Mouse (Mus musculus): Measurements from ENCODE around the gene Inka2.

The Inka2 gene

DNA sequence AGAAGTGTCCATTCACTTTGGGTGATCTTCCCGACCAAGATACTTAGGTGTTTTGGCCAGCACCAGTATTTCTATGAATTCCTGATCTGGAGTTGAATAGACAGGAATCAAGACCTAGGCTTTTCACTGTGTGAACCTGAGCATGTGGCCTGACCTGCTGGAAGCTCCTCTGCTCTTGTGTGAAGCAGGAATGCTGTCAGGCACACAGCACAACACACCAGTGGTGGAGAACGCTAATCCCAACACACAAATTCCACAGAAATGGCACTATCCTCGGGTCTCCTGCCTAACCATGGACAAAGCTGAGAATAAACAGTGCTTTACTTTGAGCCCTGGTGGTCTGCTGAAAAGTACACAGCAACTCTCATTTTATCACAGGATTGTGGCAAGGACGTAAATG, 16.1 kb downstream of the Inka2 start:
- DNase-seq (ENCODE audit: low read depth in 1 of 2, low spot score in 2 of 2), result no peak

- no peak for DNase-seq (ENCODE audit: low read depth in 1 of 2, low spot score in 2 of 2)
Observed at GRCm38 (mm10) chr3:105721681-105722201, 17.3 kb downstream of the Inka2 start.

DNA sequence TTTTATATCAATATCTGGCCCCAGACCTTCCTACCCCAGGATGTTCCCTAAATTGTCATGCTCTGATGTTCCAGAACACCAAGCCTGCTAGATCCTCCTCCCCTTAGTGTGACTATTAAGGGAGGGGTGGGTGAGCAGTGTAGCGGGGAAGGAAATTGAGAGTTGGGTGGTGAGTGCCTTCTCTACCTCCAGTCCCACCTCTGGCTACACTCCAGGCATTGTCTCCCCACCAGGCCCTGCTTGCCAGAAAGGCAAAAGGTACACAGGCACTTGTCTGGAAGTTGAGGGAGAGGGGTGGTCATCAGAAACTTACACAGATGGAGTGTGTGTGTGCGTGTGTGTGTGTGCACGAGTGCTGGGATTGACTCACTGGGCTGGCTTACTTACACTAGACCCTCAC, 18.1 kb downstream of the Inka2 start:
- DNase-seq (ENCODE audit: low read depth in 1 of 2, low spot score in 2 of 2), result no peak

GRCm38 (mm10) chr3:105726037-105726436, 21.6 kb downstream of the Inka2 start:
- DNase-seq (ENCODE audit: low read depth in 1 of 2, low spot score in 2 of 2), result no peak

GRCm38 (mm10) chr3:105732360-105732759, 28.0 kb downstream of the Inka2 start:
- DNase-seq (ENCODE audit: low read depth in 1 of 2, low spot score in 2 of 2), result no peak

DNA sequence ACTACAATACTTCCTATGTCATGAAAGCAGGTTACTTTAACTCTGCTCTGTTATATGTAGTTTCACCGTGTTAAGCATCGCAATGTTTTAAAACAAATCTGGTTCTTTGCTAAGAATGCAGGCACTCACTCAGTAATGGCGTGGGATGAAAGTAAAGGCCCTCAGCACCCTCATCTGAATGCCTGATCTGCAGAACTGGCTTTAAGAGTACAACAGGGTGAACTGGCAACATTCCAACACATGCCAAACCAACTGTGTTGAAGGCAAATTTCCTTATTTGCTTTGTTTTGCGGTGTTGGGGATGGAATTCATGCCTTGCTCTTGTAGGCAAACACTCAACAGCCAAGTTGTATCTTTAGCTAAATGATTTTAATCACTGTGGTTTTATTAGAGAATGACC, 29.1 kb downstream of the Inka2 start:
- DNase-seq (ENCODE audit: low read depth in 1 of 2, low spot score in 2 of 2), result no peak

DNA sequence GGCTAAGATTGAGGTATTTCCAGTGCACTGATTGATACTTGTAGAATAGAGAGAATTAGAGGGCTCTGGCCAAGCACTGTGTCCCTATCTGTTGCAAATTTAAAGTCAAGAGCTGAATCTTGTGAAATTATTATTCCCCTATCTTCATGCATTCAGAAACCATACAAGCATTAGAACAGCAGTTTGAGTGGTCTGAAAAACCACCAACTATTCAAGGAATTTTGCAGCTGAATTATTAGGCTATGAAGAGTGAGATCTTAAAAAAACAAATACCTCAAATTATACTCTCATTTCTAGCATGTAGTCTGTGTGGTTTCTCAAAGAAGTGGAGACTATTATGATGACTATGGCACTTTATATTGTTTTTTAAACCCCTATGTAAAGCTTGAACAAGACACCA, 30.9 kb downstream of the Inka2 start:
- no peak for DNase-seq (ENCODE audit: low read depth in 1 of 2, low spot score in 2 of 2)

GRCm38 (mm10) chr3:105736148-105736547, 31.7 kb downstream of the Inka2 start:
- DNase-seq (ENCODE audit: low read depth in 1 of 2, low spot score in 2 of 2), result no peak

- no peak for DNase-seq (ENCODE audit: low read depth in 1 of 2, low spot score in 2 of 2)
Observed at GRCm38 (mm10) chr3:105737070-105737469, 32.7 kb downstream of the Inka2 start.

GRCm38 (mm10) chr3:105737666-105738065, 33.3 kb downstream of the Inka2 start:
- DNase-seq (ENCODE audit: low read depth in 1 of 2, low spot score in 2 of 2), result no peak

DNA sequence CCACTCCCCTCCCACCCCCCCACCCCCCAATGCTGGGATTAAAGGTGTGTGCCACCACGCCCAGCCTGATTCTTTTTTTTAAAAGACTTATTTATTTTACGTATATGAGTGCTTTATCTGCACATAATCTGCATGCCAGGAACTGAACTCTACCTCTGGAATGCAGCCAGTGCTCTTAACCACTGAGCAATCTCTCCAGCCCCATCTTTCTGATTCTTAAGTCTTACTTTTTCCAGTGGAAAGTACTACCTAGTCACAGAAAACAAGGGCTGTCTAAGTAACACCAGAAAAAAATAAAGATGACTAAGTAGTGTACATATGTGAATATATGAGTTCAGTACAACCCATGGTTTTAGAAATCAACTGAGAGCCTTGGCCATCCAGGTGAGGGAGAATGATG, 42.1 kb downstream of the Inka2 start:
- no peak for DNase-seq (ENCODE audit: low read depth in 1 of 2, low spot score in 2 of 2)

DNA sequence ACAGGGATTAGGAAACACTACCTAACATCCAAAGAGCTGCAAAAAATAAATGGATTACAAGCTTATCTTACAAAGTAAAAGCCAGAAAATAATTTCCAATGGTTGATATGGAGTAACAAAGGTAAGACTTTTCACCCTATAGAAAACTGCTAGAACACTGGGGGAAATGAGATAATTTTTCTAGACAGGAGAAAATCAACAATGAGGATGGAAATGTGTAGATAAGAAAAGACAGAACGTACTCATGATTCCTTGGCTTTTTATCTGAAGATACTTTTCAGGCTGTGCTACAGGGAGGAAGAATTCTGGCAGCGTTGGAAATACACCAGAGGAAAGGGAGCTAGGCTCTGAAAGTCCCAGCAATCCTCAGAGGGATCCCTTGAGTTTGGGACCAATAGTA, 46.4 kb downstream of the Inka2 start:
- DNase-seq (ENCODE audit: low read depth in 1 of 2, low spot score in 2 of 2), result no peak

DNA sequence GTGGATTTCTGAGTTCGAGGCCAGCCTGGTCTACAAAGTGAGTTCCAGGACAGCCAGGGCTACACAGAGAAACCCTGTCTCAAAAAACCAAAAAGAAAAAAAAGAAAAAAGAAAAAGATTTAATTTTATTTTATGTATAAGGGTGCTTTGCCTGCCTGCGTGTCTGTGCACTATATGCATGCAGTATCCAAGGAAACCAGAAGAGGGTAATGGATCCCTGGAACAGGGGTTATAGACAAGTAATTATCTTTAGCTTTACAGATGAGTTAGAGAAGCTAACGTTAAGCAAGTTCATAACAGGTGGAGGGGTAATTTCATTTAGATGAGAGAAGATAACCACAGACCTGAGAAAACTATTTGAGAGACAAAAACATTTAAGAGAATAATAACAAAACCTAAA, 49.8 kb downstream of the Inka2 start:
- no peak for DNase-seq (ENCODE audit: low read depth in 1 of 2, low spot score in 2 of 2)

GRCm38 (mm10) chr3:105755123-105755522, 50.7 kb downstream of the Inka2 start:
- no peak for DNase-seq (ENCODE audit: low read depth in 1 of 2, low spot score in 2 of 2)

DNA sequence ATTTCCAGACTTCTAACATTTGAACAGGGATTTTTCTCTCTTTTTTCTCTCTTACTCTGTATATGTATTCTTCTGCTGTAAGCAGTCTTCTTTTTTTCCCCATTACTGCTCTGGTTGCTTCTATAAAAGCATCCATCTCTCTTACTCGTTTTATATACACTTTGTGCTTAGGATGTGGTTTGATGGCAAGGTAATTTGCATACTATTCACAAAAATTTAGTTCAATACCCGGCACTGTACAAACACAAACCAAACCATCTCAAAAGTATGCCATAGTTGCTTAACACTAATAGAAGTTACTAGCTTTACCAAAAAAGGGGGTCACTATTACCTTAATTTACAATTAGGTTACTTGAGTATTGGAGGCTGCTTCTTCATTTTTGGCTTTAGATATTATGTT, 52.1 kb downstream of the Inka2 start:
- no peak for DNase-seq (ENCODE audit: low read depth in 1 of 2, low spot score in 2 of 2)

GRCm38 (mm10) chr3:105757323-105758083, 53.1 kb downstream of the Inka2 start:
- no peak for DNase-seq (ENCODE audit: low read depth in 1 of 2, low spot score in 2 of 2)

- DNase-seq (ENCODE audit: low read depth in 1 of 2, low spot score in 2 of 2), result no peak
Observed at GRCm38 (mm10) chr3:105758098-105758497, 53.7 kb downstream of the Inka2 start.

- DNase-seq (ENCODE audit: low read depth in 1 of 2, low spot score in 2 of 2), result no peak
Observed at GRCm38 (mm10) chr3:105758658-105759057, 54.3 kb downstream of the Inka2 start.

GRCm38 (mm10) chr3:105760063-105760462, 55.7 kb downstream of the Inka2 start:
- no peak for DNase-seq (ENCODE audit: low read depth in 1 of 2, low spot score in 2 of 2)

DNA sequence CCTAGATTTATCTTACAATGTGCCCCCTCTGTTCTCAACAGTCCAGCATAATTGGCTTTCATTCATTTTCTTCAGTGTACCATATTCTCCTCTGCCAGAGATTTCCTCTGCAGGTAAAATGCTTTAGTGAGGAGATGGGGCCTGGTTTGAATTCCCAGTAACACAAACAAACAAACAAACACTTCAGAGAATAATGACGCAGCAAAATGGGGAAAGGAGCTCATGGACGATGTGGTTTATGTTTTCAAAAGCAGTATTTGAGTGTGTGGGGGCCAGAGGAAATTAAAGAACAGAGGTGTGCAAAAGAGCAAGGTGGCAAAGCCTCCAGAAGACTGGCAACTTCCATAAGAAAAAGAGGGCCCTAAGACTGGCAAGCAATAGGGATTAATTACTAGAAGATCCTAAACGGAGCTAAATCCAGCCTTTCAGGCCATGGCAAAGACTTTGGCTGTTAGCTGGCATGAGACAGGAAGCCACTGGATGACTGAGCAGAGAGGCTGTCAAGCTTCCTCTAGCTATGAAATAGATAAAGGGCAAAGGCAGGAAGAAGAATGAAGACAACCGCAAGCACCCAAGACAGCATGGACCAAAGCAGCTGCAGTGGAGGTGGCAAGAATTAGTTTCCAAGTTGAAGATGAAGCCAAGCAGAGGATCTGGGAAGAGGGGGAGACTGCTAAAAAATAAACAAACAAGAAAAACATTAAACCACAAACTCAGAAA, 58.9 kb downstream of the Inka2 start:
- DNase-seq (ENCODE audit: low read depth in 1 of 2, low spot score in 2 of 2), result no peak

DNA sequence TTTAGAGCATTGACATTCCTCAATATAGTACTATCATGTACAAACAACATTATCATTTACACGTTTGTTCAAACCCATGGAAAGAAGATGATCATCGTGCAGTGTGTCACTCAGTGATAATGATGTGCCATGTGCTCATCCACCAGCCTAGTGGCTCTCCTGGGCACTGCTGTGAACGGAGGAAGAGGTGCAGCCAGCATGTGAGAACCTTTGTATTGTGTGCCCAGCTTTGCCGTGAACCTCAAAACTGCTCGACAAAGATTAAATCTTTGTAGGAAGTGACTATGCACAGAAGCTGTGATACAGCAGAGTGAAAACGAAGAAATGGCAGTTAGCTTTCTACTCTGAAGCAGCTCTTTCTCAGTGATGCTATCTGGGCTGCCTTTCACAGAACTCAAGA, 64.1 kb downstream of the Inka2 start:
- no peak for DNase-seq (ENCODE audit: low read depth in 1 of 2, low spot score in 2 of 2)

- DNase-seq (ENCODE audit: low read depth in 1 of 2, low spot score in 2 of 2), result no peak
Observed at GRCm38 (mm10) chr3:105769380-105769779, 65.0 kb downstream of the Inka2 start.

All from monocyte, adult 2 months (primary cell).